Mouse (Mus musculus): ENCODE results near the gene Gm10401.

- no peak for TF ChIP-seq EP300 (IDR thresholded peaks at IDR 0.05; ENCODE audit: low read length)
- no peak for TF ChIP-seq POLR2A (IDR thresholded peaks at IDR 0.05; ENCODE audit: low read depth, low read length)
- TF ChIP-seq BHLHE40 (IDR thresholded peaks at IDR 0.05; ENCODE audit: low read depth, low read length), result no peak
- TF ChIP-seq CTCF (conservative IDR thresholded peaks at IDR 0.05 in 1 of 2, IDR thresholded peaks at IDR 0.05 in 1 of 2; ENCODE audit: low read depth in 2 of 2, low read length in 2 of 2), result peak in 1 of 2 experiments; percentile 4; a peak in 1 of 4 replicates
- TF ChIP-seq GABPA (IDR thresholded peaks at IDR 0.05; ENCODE audit: insufficient replicate concordance, low read depth, low read length), result no peak
- no peak for TF ChIP-seq NELFE (IDR thresholded peaks at IDR 0.05; ENCODE audit: low read depth, low read length)
- TF ChIP-seq ZC3H11A (IDR thresholded peaks at IDR 0.05; ENCODE audit: low read depth, low read length), result no peak
- TF ChIP-seq CHD1 (IDR thresholded peaks at IDR 0.05; ENCODE audit: low read depth, low read length), result no peak
- TF ChIP-seq KAT2A (IDR thresholded peaks at IDR 0.05; ENCODE audit: insufficient replicate concordance, low read length), result no peak
- no peak for TF ChIP-seq ZMIZ1 (IDR thresholded peaks at IDR 0.05; ENCODE audit: low read depth, low read length)
- no peak for TF ChIP-seq RCOR1 (conservative IDR thresholded peaks at IDR 0.05; ENCODE audit: low read depth, low read length)
- no peak for TF ChIP-seq MAX (IDR thresholded peaks at IDR 0.05; ENCODE audit: low read length)
- TF ChIP-seq PAX5 (IDR thresholded peaks at IDR 0.05; ENCODE audit: low read length), result no peak
- TF ChIP-seq RAD21 (IDR thresholded peaks at IDR 0.05; ENCODE audit: low read depth, low read length), result no peak
Measured at GRCm38 (mm10) chr5:115116426-115116825, 18.3 kb upstream of the Gm10401 start.
